Mouse (Mus musculus) spleen, postnatal 36 days (tissue): ENCODE results near the gene Ddx54.

Source experiments
- DNase-seq, 2 experiments: peaks; one replicate each; pipeline ENCODE4 v3.0.0; 2022; ENCODE audit warnings: low spot score in 2 of 2, mixed read lengths in 1 of 2

Gene Ddx54

GRCm38 (mm10) chr5:120582002-120582401 lies 30.5 kb upstream of the Ddx54 start:
- DNase-seq, result no peak

DNA sequence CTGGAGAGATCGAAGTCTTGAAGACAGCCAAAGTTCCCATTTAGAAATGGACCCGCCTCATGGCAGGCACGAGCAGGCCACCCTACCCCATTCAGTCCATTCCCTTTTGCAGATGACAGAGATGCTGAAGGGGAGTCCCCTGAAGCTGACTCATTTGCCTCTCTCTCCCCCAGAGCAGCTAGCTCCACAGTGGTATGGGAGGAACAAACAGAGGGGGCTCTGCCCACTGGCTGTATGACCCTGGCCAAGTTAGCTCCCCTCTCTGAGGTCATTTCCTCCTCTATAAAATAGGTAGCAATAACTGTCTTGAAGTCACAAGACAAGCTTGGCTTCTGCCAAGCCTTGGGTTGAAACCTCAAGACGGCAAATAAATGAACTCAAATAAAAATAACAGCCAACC lies 29.0 kb upstream of the Ddx54 start:
- peak; percentile 40 to 44 for DNase-seq

- DNase-seq, result no peak
These were observed 27.6 kb upstream of the Ddx54 start for GRCm38 (mm10) chr5:120584968-120585367.

DNA sequence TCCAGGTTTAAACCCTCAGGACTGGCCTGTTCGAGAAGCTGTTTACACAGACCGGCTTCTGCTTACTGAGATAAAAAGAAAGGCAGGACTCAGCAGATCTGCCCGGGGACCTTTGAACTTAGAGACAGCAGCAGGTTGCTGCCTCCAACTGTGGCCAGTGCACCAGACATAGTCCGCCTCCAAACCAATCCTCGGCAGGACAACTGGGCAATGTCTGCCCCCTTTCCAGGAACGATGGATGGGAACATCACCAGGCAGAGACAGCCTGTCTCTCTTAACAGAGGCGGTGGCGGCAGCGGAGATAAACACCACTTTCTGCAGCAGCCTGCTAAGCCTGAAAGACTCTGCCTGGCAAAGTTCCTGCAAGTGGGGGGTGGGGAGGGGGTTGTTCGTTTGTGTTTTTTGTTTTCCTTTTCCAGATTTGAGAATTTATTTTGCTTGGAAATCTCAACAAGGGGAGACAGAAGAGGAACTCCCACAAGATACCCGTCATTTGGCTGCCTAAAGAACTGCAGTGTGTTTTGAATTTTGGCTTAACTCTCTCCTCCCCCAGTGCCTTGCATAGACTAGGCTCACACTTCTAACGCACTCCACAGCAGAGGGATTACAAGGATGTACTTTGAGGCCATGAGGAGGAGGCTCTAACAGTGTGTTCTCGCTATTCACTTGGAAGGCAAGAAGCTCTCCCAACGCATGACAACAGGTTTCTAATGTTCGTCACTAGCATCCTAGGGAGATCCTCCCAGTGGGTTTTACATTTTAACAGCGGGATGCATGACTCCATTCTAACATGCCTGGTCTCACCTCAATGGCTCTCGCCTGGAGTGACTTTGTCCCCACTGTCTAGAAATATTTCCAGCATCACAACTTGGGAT lies 25.6 kb upstream of the Ddx54 start:
- peak in 1 of 2 experiments; percentile 58 for DNase-seq

DNA sequence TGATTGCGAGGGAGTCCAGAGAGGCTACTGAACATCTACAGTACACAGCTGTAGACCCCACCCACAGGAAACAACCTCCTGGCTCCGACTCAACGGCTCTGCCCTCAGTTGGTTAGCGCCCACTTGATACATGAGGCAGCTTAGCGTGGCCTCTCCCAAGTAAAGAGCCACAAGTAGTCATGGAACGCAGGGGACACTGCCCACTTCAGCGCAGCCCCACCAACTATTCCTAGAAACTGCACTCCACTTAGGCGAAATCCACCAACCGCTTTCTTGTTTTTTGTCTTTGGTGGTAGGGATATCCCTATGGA lies 25.0 kb upstream of the Ddx54 start:
- DNase-seq, result peak; percentile 67 to 79

DNA sequence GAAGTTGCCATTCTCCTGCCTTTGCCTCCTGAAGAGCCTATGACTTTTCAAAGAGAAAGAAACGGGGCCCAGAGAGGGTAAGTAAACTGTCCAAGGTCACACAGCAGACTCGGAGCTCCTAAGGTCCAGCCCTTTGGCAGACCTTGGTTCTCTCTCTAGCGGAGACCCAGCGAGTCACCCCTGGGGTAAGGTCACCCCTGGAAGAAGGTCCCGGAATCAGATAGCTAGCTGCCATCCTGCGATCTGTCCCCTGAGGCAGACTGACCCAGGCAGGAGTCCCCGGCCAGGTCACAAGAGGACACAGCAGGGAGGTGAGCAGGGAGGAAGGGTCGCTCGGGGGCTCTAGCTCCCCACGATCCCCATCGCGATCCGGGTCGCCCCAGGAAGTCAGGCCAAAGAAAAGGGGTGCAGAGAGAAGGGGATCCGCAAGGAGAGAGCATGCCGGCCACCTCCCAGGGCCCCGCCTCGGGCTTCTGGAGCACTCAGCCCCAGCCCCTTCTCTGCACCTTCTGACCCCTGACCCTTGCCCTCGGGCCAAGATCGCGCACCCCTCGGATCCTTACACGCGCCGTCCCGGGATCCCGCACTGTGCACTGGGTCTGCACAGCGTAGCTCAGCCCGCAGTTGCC lies 24.5 kb upstream of the Ddx54 start:
- peak in 1 of 2 experiments; percentile 34 for DNase-seq

- DNase-seq, result peak; percentile 99 to 100
These were observed 23.9 kb upstream of the Ddx54 start, which contains the start of the genes Tpcn1 and Iqcd for GRCm38 (mm10) chr5:120588569-120589094. TSS of gene Tpcn1 (minus strand) at chr5:120588673. TSS of gene Iqcd (plus strand) at chr5:120589016.

DNA sequence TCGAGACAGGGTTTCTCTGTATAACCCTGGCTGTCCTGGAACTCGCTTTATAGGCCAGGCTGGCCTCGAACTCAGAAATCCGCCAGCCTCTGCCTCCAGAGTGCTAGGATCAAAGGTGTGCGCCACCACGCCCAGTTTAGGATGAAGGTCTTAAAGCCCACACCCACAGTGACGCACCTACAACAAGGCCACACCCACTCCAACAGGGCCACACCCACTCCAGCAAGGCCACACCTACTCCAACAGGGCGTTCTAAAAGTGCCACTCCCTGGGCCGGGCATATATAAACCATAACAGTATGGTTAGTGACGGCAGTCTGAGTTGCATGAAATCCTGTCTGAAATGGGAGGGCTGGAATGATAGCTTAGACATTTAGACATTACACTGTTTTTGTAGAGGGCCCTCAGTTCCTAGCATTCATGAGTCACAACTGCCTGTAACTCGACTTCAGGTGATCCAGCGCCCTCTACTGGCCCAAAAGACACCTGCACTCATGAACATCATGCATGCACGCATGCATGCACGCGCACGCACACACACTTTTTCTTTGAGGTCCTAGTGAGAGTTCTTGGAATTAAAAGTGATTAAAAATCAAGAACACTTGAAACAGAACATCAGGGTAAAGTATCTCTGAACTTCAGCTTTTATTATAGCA lies 22.1 kb upstream of the Ddx54 start:
- DNase-seq, result peak in 1 of 2 experiments; percentile 29

GRCm38 (mm10) chr5:120592141-120592540 lies 20.4 kb upstream of the Ddx54 start:
- no peak for DNase-seq

- DNase-seq, result no peak
These were observed 18.1 kb upstream of the Ddx54 start for GRCm38 (mm10) chr5:120594485-120594884.

DNA sequence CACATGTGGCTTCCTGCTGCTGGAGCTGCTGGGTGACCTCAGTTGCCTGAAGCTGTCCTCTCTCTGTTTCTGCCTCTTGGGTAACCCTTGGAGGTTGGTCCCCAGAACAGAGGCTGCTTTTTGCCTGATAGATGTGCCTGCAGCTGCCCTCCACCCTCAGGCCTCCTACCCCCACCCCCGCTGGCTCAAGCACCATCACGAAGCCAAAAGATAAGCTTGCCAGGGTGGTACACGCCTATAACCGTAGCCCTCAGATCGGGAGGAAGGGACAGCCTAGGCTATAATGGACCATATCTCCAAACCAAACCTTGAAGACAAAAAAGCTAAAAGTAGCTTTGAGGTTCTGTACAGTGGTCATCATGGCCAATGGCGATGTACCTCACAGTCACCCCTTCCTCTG lies 12.9 kb upstream of the Ddx54 start:
- peak; percentile 49 to 57 for DNase-seq

DNA sequence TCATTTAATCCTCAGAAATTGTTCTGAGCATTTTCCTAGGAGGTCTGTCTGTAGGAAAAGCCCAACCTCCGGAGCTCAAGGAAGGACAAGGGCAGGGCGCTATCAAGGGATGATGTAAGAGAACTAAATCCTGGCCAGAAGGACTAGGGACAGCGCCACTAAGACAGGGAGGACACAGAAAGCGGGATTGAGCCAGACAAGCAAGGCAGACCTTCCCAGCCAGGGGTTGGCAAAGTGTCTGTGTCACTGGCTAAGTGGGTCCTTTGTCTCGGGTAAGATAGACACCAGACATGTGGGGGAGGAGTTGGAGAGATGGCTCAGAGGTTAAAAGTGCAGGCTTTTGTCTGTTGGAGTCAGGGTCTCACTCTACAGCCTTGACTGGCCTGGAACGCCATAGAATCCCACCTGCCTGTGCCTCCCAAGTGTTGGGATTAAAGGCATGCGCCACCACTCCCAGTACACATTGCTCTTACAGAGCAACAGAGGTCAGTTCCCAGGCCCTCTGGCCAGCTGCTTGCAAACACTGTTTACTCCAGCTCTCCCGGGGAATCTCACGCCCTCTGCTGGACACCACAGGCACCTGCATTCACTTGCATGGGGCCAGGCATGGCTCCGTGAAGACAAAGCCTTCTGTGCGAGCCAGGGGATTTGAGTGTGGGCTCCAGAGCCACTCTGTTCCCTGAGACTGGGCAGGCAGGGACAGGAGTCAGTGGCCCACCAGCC lies 11.4 kb upstream of the Ddx54 start:
- DNase-seq, result no peak

GRCm38 (mm10) chr5:120602210-120602609 lies 10.3 kb upstream of the Ddx54 start:
- no peak for DNase-seq

DNA sequence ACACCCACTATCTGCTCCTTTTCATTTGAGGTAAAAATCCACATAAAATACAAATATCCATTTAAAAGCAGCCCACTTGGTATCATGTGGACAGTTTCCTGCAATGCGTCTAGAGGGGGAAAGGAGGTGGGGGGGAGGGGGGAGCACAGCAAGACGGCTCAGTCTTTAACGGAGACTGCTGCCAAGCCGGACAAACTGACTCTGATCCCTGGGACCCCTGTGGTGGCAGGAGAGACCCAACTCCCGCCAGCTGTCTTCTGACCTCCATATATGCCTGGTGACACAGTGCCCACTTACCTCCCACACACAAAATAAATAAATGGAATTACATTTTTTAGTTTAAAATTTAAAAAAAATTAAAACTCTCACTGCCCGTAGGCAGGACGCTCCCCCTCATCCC lies 9.0 kb upstream of the Ddx54 start:
- DNase-seq, result no peak

DNA sequence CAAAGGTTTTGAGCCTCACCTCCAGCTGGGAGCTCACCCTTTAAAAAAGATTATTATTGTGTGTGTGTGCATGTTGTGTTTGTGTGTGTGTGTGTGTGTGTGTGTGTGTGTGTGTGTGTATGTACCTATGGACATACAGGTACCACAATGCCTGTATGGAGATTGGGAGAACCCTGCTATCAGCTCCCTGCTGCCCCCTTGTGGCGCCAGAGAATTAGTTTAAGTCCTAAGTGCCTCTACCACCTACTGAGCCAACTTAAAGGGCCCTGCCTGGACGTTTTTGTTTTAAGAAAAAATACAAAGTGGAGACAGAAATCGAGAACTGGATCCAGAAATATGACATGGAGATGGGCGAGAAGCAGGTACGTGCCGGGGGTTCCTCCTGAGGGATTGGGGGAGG lies 7.7 kb upstream of the Ddx54 start:
- DNase-seq, result peak; percentile 76 to 85

DNA sequence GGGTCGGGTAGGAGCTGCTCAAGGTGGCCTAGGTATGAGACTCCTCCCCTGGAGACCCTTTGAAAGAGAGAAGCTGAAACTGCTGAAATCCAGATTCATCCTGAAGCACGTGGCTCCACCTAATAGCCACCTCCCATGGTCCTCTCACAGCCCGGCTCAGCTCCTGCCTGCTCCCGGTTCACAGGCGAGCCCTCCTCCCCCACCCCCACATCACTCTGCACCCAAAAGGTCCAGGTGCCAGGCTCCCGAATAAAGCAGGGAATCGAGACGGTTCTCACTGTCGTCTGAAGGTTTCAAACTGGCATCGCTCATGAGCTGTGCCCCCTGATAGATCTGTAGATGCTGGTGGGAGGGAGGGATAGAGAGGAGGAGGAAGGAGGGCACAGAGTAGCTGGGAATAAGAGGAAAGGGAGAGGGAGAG lies 7.3 kb upstream of the Ddx54 start:
- DNase-seq, result no peak

GRCm38 (mm10) chr5:120605688-120606087 lies 6.9 kb upstream of the Ddx54 start:
- peak; percentile 73 to 84 for DNase-seq

DNA sequence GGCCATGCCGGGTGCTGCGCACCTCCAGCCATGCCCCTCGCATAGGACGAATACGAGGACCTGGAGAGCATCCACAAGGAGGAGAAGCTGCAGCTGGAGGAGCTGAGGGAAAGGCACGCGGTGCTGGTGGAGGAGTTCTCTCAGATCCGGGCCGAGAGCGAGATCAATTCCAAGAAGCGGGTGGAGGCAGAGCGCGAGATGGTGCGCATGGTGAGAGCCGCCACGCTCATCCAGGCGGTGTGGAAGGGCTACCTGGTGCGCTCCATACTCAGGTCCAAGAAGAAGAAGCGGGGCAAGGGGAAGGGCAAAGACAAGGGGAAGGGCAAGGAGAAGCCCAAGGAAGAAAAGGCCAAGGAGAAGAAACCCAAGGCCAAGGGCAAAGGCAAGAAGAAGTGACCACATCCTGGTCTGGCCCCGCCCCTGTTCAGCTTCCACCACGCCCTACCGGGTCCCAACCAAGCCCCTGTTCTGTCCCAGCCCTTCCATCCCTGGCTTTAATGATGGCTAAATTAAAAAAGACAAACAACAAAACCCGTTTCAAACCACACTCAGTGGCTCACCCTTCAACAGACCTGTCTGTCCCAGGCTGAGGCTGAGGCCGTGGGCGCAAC lies 5.8 kb upstream of the Ddx54 start:
- DNase-seq, result no peak

DNA sequence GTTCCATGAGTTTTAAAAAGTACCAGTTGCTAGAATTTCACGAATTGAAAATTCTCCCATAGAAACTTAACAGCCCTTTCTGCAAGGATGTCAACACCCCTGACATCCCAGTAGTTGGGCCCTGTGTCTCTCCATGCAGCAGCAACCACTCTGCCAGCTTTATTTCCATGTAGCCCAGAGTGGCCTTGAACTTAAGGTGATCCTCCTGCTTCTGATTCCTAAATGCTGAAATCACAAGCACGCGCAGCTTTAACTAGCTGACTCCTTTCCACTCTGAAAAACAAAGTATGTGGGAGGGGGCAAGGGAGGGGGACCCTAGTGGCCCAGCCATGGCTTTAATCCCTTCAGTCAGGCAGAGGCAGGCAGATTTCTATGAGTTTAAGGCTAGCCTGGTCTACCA lies 5.2 kb upstream of the Ddx54 start:
- no peak for DNase-seq

DNA sequence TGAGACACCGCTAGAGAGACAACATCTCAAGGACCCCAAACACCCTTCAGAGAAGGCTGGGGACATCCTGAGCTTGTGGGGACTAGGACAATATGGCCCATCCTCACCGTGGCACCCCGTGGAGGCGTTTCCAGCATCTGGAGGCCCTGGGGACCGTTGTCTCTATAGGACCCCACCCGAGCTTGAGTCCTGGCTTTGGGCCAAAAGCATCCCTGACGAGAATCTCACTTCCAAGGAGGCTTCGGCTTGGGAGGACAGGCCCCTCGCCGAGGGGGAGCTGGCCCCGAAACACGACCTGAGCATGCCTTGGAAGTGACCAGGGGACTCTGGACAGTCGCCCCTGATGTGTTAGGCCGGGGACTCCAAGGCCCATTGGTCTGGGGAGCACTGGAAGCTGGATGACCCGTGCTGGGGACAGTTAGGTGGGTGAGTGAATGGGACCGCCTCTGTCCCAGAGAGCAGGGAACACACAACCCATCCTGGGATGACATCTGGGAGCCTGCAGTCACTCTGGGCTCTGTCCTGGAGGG lies 3.2 kb upstream of the Ddx54 start:
- DNase-seq, result no peak

- DNase-seq, result no peak
These were observed 1.6 kb upstream of the Ddx54 start for GRCm38 (mm10) chr5:120610906-120611305.
